Mouse (Mus musculus) cerebellum, postnatal 14 days (tissue): ENCODE measurements at regions not wholly inside any gene's neighbourhood (a gene's known extent, or its start where the extent isn't known, plus 50 kb on each side); places are given as distances from the start of the nearest gene placed in this dataset.
A peak's percentile ranks its signal among the peaks of the same experiment; 100 is the strongest.

Experiments
- DNase-seq, 2 experiments: peaks; one replicate each; pipeline ENCODE4 v3.0.0; 2021; ENCODE audit warnings: mixed read lengths in 2 of 2

DNA sequence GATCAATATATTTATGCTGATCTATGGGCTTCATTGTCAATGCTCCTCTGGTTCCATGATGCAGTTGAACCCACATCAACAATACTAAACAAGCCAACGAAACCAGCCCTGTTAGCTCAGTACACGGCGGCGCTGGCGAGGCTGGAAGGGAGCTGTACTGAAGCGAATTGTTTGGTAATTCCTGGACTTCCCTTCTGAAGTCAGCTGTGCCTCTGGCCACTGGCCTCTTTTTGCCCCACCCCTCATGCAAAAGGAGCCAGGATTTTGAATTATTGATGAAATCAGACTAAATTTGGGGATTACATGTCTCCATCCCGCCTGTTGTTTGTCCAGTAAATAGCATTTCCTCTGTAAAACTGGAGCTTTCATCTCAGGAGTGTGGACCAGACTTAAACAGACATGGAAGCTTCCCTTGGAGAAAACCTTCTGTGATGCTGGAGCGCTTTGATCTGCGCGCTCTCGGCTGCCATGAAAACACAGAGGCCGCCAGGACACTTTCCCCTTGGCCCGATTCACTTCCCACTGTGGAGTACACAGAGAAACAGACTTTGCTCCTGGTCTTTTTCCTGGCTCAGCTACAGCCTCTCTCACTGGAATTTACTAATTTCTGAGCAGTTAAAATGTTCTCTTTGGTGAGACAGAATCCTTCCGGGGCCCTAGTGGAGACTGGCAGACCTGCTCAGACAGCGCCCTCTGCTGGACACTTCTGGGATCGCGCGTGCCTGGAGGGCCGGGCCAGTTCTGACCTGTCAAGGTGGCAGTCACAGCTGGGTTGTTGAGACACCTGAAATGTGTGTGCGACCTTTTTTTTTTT is 412.9 kb upstream of the Gm6657 start:
- DNase-seq: peak; percentile 98 to 99

DNA sequence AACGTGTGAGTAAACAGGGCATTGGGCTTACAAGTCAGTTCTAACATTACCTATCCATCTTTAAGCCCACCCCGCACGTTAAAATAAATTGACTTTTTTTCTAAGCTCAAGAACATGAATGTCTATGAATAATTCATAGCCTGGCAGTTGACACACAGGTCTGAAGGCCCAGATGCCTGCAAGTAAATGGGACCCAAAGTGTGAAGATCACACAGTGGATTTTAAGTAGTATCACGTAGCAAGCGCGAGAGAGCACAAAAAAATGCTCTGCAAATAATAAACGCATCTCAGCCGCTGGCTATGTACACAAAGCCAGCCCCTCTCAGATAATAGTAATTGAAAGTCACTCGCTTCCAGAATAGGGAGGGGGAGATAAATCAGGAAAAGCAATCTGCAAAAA is 410.1 kb upstream of the Gm6657 start:
- DNase-seq: no peak

DNA sequence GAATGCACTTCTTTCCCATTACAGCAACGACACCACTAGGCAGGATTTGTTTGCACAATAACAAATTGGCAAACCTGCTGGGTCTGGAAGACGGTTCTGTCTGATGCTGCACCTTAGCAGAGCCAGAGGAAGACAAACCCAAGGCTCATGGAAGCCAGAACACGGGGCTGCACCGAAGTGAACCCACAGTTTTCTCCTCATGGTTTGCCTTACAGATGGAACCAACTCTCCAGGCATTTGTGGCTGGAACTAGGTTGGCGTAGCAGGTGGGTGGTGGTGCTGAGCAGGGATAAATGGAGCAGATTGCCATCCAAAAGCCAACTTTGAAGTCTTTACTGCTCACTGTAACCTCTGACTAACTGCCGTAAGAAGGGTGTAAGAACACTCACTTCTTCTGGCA is 408.4 kb upstream of the Gm6657 start:
- no peak for DNase-seq

DNA sequence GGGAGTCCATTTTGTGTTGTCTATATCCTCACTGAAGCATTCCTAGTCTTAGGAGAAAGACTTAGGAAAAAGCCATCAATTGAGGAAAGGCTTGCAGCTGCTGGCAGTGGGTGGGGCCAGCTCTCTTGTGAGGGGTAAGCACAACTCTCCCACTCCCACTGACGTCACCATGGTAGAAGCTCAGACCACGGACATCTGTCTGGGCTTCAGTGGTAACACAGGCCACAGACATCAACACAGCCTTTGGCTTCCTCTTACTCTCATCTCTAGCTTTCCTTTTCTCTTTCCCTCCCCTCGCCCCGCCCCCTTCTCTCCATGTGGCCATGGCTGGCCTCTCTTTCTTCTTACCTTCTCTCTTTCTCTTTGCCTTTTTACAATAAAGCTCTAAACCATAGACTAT is 407.4 kb upstream of the Gm6657 start:
- DNase-seq: no peak

DNA sequence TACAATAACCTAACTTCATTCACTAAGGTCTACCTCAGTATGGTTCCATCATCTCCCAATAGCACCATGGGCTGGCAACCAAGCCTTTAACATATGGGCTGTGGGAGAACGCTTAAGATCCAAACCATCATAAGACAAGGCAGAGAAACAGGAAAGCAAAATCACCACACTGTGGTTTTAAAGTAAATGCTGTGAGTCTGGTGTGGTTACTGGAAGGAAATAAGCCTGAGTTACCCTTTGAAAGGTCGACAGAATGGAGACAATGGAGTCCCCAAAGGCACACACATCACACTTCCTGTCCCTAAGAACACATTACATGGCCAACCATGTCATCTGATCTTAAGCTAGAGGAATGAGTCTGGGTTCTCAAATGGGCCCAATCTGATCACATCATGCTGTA is 405.8 kb upstream of the Gm6657 start:
- no peak for DNase-seq

DNA sequence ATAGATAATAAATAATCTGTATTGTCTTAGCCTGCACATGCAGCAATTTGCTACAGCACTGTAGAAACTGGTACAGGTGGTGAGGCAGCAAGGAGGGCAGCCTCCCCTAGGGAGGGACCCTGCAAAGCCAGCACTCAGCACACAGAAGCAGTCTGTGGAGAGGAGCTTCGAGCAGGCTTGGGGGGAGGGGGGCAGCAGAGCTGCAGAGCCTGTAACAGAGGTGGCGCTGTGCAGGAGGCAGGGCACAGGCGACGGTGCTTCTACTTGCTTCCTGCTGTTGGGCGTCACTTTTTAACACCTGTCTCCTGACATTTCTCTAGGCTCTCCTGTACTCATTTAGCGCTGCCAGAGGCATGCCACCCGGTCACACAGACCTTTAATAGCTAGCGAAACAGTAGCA is 404.6 kb upstream of the Gm6657 start:
- DNase-seq: peak in 1 of 2 experiments; percentile 44

DNA sequence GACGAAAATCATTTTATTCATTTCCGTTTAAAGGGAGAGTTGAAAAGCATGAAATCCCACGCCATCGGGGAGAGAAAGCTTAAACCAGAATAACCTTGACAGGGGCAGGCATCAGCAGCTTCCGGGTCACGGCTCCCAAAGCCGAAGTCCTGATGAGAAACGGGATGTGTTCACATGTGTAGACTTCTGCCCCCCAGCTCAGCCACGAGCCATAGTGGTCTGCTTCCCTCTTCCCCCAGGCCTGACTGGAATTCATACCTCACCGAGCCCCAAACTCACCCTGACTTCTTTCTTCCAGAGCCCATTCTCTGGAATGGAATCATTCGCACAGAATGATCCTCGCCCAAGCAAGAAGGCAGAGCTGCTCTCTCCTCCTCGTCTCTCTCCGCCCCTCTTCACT is 404.2 kb upstream of the Gm6657 start:
- no peak for DNase-seq

DNA sequence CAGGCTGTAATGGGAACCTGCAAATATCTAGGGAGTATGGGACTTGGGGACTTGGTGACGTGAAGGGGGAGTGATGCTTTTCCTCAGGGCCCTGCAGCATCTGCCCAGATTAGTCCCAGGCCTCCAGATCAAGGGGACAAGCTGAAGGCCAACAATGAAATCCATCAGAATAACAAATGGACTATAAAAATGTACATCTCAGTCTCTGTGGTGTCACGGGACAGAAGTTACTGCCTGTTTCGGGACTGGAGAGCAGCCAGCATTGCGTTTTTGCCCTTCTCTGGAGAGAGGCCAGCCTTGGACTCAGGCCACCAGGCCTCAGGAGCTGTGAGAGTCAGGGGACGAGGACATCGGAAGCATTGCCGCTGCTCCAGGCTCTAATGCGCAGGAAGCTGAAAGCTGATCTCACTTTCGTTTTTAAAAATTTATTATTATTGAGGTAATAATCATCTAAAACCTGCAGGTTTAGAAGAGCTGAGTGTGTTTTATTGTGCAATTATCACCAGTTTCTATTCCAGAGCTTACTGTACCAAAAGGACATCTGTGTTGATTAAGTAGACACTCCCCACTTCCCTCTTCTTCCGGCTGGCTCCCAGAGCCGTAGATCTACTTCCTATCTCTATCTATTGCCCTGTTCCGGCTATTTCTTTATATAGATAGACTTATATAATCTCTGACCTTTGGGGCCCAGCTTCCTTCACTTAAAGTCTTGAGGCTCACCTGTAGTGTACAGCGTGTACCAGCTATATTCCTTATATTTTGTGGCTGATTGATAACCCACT is 403.0 kb upstream of the Gm6657 start:
- peak; percentile 77 to 82 for DNase-seq

DNA sequence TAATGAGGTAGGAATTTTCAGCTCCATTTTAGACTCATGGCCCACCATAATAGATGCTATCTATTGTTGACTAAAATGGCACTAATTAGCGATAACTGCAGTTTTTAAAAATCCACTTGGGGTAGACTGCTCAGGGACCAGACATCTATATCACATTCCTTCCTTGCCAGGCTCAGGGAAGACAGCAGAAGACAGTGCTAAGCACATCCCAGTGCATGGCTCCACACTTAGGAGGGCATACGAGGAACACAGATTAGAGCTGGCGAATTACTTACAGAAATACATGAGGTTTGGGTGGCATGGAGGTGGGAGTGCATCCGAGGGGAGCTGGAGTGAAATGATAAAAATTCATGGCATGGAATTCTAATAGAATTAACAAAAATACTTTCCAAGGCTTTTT is 395.5 kb upstream of the Gm6657 start:
- no peak for DNase-seq

DNA sequence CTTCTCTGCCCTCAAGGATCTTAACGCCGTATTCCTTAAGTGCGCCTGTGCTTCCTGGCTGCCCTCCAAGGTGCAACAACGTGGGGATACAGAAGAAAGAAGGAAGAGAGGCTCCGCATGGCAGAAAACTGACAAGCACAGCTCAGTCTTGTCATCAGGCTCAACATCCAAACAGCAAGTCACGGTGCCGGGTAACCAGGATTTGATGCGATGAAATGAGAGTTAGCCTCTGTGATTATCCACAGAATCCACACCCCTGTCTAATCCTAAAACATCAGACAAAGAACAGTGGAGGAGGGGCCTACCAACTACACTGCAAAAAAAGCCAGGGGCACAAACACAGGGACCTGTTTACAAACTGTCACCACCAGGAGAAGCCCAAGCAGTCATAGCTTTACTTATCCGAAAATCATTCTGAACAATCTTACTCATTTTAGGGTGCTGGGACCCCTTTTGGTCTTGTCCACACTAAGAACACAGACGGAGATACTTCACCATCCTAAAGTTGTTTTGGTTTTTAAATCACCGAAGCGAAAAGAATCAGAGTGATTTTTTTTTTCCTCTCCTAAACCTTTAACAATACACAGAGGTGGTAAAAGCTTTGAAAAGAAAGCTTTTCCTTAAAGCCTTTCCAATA is 394.8 kb upstream of the Gm6657 start:
- DNase-seq: no peak

DNA sequence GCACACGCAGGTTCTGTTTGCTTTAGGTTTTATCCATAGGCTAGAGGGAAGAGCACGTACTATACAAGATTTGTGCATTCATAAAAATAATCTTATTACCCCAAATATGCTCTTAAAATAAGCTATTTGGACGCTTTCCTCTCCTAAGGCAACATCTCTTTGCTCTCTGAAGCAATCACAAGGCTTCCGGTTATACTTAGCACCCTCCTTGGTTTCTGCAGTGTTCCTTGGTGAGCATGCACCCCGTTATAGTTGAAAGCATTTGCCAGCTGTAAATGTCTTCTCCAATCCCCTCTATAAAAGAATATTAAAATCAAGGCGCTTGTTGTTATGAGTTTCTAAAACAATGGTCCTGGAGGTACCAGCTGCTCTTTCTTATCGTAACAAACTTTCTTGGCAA is 386.4 kb upstream of the Gm6657 start:
- no peak for DNase-seq

DNA sequence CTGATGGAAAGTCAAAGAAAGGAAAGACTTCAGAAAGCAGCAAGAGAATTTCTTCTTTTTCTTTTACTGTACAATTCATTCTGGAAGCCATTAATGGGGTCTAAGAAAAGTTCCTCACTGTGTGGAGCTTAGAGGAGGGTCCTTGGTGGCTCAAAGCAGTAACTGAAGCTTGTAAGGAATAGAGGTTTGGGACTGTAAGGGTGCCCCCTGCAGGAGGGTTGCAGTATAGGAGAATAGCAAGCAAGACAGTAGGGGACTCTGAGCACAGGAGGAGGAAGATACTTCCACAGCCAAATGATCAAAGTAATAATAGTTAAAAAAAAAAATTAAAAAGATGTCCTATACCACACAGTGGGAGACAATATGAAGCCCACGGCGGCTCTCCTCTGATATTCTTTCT is 382.8 kb upstream of the Gm6657 start:
- DNase-seq: peak; percentile 66 to 69

DNA sequence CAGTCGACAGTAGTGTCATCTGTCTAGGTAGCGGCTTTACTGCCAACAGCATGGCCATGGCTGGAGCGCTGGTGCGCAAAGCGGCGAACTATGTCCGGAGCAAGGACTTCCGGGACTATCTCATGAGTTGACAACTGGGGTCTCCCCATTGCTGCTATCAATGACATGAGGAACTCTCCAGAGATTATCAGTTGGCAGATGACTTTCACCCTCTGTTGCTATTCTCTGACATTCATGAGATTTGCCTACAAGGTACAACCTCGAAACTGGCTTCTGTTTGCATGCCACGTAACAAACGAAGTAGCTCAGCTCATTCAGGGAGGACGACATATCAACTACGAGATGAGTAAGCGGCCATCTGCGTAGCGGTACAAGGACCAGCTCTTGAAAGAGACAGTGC is 374.6 kb upstream of the Gm6657 start:
- DNase-seq: no peak

DNA sequence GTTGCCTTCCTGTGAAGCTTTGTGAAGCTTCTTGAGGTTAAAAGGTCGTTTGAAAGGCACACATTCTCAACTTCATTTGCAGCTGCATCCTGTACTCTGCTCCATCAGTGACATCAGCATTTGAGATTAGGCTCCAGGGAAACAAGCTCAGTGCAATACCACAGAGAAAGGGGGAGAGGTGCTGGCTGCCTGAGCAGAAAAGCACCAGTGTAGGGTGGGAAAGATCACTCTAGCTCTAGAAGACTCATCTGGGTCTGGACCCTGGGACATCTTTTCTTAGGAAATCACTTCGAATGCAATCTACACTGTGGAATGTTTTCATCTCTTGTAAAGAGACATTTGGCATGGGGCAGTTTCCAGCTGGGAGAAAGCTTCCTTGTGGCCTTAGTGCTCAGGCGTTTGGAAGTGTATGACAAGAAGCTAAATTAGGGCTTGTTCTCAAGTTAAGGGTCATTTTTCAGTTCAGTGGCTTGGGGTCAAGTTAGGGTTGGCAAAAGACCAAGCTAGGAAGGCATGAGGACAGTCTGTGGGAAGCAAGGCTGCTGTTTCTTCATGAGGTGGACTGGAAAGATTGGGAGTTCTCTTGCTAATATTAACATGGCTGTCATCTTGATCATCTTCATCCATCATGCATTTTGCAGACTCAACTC is 370.5 kb upstream of the Gm6657 start:
- no peak for DNase-seq

DNA sequence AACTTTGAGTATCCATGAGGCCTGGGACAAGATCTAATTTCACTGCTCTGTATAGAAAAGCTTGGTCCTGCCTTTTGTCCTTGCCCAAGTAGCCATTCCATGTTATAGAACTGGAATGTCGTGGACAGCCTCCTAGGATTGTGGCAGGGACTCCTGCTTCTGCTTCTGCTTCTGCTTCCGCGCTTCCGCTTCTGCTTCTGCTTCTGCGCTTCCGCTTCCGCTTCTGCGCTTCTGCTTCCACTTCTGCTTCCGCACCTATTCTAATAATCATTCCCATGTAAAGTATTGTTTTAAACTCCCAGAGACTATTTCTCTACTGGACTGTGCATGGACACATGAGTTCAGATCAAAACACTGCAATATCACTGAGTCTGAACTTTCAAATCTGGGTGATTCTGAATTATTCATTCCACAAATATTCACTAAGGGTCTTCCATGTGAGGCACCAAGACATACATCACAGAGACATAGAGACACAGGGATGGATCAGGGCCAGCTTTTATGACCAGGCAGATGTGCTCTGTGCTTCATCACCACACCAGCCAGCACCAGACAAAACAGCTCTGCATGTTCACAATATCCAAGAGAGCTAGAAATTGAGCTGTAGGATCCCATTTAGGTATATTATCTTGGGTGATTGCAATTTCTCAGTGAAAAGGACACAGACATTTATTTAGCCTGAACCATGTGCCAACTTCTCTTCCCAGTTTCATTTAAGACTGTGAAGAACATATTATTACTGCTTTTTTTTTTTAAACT is 360.5 kb upstream of the Gm6657 start:
- DNase-seq: no peak

DNA sequence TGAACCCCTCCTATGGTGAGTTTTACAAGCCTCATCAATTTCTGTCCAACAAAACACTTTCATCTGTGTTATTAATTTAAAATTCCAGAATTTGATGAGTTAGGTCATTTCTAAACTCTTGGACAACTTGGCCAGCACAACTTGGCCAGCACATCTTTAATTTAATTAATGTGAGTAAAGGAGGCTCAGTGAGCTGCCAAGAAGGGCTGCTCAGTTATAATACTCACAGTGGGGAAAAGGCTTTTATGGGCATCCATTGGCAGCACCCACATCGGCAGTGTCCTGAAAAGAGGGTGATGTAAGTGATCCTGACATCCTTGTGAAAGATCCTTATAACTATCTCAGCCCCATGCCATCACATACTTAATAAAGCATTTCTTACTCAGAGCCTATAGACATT is 359.2 kb upstream of the Gm6657 start:
- DNase-seq: no peak

DNA sequence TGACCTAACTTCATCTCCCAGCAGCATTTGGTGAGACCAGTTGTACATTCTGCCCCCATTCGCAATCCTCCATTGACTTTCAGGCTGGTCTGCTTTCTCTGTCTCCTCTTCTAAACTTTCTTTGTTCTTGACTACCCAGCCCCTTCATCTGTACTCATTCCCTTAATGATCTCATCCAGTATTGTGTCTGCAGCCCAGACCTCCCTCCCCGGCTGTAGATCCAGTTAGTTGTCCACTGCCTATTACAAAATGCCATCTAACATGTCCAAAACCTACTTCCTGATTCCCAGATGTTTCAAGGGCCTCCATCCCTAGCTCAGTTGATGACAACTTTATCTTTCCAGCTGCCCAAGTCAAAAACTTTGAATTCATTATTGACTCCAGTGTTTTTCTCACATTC is 357.8 kb upstream of the Gm6657 start:
- DNase-seq: no peak

DNA sequence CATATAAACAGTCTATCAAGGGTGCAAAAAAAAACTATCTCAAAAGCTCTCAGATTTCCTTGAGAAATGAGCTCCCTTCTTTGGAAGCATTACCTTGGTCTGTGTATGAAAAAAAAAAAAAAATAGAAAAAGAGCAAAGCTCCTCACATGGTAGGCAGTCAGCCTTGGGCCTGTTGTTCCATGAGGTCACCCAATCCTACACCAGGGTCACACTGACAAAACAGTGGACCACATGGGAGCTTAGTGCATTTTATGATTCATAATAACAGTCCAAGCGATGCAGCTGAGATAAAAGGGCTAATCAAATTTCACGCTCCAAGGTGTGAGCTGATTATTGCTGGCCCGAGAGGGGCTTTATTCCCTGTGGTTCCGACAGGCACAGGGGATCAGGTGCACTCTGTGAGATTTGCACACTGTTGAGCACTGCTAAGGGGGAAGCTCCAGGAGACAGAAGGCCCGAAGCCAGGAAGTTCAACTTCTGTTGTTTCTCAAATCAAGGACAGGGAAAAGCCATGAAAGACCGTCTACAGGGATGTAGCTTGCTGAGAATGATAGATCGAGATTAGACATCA is 352.1 kb upstream of the Gm6657 start:
- DNase-seq: no peak

DNA sequence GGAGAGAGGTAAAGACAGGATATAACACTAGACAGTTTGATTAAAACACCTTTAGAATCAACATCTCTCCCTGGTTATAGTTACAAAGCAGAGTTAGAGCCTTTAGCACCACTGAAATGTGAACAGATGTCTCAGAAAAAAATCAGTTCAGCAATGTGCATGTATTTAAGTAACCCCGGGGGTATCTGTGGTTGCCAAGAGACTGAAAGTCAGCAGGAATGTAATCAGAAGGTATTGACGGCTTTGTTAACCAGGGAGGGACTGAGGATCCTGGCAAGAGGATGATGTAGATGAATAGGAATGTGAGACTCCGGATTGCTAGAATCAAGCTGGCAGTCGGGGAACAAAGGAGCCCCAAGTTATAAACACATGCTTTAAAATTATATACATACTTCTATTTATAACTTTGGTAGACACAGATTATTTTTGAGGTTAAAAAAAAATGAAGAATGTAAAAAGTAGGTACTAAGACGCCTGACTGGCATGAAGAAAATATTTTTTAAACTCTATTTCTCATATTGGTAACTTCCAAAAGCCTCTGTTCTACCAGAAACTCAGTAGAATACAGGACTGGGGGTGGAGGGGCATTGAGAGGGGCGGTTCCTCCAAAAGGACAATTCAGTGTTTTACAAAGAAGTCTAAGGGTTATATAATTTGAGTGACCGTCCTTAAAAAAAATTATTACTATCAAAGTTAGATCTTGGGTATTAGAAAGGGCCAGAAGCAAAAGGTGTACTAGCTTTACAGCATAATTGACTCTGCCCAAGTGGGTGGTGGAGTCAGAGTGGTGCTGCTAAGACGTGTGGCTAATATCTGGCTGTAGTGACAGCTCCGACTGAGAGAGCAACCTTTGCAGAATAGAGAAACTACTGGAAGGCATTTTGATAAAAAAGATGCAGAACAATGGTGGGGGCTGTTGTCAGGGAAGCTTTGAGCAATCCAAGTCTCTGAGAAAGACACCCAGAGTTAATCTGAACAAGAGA is 341.2 kb upstream of the Gm6657 start:
- DNase-seq: peak; percentile 34 to 38

DNA sequence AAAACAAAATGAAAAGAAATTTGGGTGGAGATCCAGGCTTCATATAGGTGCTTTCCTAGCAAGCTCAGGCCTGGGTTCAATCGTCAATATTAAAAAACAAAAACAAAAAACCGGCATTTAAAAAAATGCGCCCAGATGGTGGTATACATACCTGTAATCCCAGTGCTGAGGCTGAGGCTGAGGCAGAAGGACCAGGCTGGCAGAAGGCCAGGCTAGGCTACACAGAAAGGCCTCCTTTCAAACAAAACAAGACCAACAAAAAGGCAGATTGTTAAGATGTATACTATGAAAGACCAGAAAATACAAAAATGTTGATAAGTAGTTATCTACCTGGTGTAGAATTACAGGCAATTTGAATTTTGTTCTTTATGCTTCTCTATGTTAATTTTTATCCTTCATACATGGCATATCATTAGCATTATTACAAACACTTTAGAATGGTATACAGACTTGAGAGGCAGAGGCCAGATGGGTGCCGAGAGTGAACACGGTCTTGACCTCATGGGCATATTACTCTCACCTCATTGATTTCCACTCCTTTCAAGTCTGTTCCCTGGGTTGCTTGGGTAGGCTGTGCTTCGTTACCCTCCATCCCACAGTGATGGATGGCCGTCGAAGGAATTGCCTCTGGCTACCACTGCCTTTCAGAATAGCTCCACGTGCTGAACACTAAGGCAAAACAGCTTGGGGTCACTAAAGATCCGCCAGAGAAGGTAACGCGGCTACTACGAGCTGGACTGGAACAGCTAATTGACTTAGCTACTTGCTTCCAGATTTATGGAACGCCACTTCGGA is 339.6 kb upstream of the Gm6657 start:
- DNase-seq: peak; percentile 58 to 59
